Mouse (Mus musculus) spleen, adult 18-20 months (tissue): Measurements from ENCODE around the gene Hp1bp3.

Experiments
- DNase-seq, 2 experiments: peaks; one replicate each; pipeline ENCODE4 v3.0.0; 2022; ENCODE audit warnings: mixed read lengths in 2 of 2

Hp1bp3 gene

GRCm38 (mm10) chr4:138216200-138216890 is at the start of gene Hp1bp3:
Gene Hp1bp3 (plus strand): TSS chr4:138216296.
- DNase-seq, result peak; percentile 69 to 84

DNA sequence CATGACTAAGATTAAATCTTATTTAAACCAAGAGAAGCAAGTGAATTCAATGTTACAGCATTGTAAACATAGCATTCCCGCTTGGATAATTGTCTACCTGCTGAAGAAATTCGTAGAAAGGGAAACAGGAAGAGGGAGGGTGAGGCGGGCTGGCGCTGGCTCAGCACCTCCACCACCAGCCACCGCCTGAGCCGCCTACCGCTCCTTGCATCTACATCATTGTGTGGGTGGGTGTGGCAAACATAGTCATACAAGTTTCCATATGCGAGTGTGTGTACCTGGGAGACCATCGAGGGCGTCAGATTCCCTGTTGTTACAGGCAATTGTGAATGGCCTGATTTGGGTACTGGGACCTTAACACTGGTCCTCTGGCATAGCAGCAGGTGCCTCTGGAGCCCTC is 49.6 kb upstream of the Hp1bp3 start:
- no peak for DNase-seq

DNA sequence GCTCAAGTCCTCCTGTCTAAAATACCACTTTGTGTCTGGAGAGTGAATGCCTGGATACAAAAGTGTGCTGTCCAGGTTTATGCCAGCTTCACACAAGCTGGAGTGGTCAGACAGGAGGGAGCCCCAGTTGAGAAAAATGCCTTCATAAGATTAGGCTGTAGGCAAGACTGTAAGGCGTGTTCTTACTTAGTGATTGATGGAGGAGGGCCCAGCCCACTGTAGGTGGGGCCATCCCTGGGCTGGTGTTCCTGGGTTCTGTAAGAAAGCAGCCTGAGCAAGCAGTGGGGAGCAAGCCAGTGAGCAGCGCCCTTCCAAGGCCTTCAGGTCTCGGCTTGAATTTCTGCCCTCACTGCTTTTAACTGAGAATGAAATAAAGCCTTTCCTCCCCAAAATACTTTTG is 47.9 kb upstream of the Hp1bp3 start:
- no peak for DNase-seq

DNA sequence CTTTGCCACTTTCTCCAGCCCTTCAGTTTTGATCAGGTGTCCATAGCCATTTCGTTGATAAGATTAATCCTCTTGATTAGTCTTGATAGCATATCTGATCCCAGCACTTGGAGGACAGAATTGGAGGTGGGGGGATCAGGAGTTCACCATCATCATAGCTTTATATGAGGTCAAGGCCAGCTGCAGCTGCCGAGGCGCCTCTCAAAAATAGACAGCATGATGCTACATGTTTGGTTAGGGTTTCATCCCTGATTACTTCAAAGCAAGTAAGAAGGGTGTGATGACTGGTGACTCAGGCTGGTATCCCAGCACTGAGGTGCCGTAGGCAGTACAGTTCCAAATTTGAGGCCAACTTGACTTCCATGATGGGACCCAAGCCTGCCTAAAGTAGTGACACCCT is 46.7 kb upstream of the Hp1bp3 start:
- DNase-seq, result no peak

GRCm38 (mm10) chr4:138172686-138173085 is 43.4 kb upstream of the Hp1bp3 start:
- no peak for DNase-seq

DNA sequence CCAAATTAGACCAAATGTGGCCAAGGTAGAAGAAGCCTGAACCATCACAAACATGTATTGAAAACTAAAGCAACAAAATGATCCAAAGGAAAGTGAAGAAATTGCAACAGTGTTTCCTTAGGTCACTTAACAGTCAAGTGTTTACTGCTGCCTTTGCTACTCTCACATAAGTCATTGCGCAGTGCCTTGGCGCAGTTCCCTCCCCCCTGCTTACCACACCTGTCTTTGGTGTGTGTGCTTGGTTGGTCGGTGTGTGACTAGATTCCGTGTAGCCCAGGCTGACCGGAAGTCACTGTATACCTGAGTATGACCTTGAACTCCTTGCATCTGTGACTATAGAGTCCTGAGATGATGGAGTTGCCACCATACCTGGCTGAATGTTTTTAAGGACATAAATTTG is 36.7 kb upstream of the Hp1bp3 start:
- DNase-seq, result no peak

DNA sequence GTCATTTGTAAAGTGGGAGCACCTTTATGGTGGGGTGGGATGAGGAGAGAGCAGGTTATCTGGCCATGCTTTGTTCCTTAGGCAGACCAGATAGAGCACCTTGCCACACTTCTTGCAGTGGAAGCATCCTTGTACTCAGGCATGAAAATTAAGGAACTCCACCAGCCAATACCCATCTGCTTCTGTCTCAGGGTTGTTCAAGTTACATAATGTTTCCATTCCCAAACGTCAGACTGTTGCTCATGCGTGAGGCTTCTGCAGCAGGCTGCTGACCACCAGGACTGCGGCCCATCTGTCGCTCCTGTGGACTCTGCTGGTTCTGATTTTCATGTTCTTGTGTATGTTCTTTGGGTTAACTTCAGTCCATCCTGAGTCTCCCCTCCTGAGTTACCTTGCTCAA is 35.4 kb upstream of the Hp1bp3 start:
- DNase-seq, result no peak

DNA sequence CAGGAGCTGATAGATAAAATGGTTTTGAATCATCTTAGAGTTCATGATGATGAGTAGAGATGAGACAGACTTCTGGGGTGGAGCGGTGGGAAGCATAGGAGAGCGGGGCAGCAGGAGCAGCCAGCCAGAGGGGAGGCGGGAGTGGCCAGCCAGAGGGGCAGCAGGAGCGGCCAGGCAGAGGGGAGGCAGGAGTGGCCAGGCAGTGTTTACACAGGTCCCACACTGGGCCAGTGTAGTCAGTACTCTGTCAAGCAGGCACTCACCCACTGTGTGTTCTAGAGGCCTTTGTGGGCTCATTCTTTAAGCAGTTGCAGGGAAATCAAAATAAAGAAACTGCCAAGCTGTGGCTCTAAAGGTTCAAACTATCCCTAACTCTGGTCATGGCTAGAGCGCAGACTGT is 32.0 kb upstream of the Hp1bp3 start:
- no peak for DNase-seq

- no peak for DNase-seq
Measured at GRCm38 (mm10) chr4:138184573-138184981, 31.5 kb upstream of the Hp1bp3 start.

DNA sequence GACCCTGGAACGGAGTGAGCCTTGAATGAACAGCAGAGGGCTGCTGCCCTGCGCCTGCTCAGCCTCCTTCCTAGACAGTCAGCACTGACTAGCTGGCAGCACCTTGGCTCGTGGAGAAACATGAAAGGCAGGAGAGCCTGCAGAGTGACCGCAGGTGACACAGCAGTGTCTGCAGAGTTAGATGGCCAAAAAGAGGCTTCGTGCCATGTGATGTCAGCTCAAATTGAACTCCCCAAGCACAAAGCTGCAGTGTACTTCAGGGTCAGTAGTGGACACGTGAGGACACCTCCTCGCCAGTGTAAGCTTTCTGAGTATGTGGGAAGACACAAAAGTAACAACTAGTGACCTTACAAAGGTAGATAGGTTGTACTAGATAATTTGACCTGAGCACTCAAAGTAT is 30.1 kb upstream of the Hp1bp3 start:
- no peak for DNase-seq

DNA sequence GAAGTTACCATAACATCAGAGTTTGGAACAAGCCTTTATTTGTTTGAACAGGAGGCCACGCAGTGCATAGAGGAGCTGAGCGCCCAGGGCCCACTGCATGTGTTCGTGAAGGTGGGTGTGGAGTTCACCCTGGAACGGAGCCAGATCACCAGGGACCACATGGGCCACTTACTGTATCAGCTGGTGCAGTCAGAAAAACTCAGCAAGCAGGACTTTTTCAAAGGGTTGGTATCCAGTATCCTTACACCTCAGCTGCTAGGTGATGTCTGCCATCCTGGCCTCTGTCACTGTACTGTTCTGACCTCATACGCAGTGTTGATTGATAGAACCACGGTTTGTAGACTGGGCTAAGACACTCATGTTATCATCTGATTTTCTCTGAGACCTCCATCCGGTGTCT is 28.1 kb upstream of the Hp1bp3 start:
- DNase-seq, result no peak

- no peak for DNase-seq
Measured at GRCm38 (mm10) chr4:138192561-138192960, 23.5 kb upstream of the Hp1bp3 start.

DNA sequence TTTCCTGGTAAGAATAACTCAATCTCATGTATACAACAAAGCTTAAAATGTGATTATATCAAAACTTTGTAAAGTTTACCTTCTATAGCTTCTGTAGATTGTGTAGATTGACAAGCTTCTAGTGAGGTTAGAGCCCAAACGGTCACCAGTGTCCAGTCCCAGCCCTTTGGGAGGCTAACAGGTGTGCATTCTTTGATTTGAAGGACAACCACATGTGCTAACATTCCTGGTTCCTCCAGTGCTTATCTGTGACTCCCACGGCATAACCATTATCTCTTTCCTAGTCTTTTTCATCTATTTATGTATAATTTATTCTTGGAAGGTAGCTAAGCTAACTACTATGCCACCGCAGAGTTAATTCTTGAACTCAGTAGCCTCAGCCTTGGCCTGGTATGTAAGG is 15.3 kb upstream of the Hp1bp3 start:
- no peak for DNase-seq

GRCm38 (mm10) chr4:138201696-138202095 is 14.4 kb upstream of the Hp1bp3 start:
- DNase-seq, result no peak

DNA sequence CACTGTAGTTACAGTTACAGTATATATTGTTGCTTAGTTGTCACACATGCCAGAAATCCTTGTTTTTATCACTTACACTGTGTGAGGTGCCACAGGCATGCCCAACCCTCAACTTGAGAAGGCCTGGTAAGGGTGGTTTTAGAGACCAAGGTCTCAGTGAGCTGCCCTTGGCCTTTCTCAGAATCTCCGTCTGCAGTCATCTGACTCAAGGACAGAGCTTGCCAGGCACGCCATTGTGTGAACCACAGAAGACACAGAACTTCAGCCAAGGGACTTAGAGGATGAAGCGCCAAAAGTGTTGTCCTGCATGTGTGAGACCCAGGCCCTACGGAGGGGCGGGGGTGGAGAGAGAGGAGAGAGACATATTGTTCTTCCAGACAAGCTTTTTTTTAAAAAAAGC is 6.0 kb upstream of the Hp1bp3 start:
- no peak for DNase-seq

DNA sequence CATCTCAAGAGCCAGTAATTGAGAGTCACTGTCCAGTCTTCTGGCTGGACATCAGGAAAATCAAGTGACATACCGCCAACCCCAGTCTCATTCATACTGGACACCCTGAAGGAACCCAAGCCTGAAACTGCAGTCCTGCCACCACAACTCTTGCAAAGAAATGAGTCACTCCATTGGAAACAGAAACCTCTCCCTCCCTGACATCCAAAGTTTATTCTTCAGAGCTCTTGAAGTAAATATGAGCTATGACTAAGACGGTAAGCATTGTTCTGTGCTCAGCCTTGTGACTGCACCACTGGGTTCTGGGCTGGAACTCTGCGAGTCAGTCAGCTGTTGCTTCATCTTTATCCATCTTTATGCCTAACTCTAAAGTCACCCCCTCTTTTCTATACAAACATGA is 2.2 kb upstream of the Hp1bp3 start:
- DNase-seq, result no peak

DNA sequence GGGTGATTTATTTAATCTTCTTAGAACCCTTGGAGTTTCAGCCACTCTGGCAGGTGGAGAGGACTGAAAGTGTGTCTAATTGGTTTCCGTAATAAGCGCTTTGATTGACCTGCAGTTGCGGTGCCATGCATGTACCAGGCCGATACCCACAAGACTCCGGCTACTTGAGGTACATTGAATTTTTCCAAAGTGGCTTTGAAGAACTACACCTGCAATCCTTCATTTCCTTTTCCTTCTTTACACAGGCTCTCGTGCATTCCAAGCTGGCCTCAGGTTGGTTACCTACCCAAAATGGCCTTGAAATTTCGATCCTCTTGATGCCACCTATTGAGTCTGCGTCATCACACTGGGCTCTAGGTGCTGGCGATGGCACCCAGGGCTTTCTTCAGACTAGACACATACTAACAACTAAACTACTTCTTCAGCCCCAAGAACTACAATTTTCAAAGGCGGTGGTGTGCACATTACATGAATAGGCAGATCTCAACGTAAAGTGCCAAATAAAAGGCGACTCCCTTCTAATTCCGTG is 361 bp upstream of the Hp1bp3 start:
- DNase-seq, result no peak

DNA sequence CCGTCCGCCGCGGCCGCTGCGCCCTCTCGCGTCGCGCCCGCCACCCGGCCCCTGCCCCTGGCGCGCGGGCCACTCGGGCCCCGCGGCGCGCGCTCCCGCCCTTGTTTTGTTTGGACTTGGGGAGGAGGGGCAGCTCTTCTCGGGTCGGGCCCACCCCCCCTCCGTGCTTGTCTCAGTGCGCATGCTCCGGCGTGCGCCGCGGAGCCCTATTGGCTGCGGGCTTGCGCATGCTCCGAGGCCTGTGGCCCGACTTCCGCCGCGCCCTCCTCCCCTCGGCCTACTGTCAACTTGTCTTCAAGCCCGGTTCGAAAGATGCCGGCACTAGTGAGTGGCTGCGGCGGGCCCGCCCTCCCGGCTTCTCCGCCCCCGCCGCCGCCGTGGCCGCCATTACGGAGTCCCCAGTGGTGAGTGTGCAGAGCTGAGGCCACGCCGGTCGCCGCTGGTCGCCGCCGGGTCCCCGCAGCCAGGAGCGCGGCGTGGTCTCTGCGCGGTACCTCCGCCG is 846 bp downstream of the Hp1bp3 start:
- peak; percentile 96 to 97 for DNase-seq

- DNase-seq, result peak in 1 of 2 experiments; percentile 49
Measured at GRCm38 (mm10) chr4:138217441-138217840, 1.3 kb downstream of the Hp1bp3 start.

GRCm38 (mm10) chr4:138217951-138218685 is 2.0 kb downstream of the Hp1bp3 start:
- no peak for DNase-seq

GRCm38 (mm10) chr4:138219331-138219730 is 3.2 kb downstream of the Hp1bp3 start:
- no peak for DNase-seq

DNA sequence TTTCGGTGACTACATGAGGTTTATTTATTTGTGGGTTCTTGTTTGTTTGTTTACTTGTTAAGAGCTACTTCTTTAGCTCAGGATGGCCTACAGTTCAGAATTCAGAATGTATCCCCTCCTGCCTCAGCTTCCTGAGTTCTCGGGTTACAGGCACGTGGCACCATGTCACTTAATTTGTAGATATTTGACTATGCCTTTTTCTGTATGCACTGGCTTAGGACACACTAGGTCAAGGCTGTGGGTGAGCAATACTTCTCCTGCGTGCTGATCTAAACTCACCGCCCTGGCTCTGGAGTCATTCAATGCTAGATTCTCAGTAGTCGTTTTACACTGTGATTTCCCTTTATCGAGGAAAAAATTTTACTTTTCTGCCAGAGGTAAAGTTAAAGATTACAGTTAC is 4.7 kb downstream of the Hp1bp3 start:
- DNase-seq, result no peak

- no peak for DNase-seq
Measured at GRCm38 (mm10) chr4:138221406-138221805, 5.3 kb downstream of the Hp1bp3 start.

DNA sequence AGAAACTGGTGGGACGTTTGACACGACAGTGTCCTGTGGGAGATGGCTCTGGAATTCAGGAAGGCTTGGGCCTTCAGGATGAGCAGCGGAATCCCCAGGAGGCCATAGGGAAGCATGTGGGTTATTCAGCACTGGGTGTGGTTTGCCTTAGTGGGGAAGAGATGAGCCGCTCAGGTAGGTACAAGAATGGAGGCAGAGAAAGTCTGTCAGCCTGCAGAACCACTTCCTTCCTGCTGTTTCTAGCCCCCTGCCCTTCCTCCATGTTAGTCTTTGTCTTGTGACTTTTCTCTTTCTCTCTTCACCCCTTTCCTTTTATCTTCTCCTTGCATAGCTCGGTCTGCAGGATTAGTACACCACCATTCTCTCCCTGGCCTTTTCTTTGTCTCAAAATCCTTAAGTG is 6.3 kb downstream of the Hp1bp3 start:
- no peak for DNase-seq
